In the genomic region with DNA sequence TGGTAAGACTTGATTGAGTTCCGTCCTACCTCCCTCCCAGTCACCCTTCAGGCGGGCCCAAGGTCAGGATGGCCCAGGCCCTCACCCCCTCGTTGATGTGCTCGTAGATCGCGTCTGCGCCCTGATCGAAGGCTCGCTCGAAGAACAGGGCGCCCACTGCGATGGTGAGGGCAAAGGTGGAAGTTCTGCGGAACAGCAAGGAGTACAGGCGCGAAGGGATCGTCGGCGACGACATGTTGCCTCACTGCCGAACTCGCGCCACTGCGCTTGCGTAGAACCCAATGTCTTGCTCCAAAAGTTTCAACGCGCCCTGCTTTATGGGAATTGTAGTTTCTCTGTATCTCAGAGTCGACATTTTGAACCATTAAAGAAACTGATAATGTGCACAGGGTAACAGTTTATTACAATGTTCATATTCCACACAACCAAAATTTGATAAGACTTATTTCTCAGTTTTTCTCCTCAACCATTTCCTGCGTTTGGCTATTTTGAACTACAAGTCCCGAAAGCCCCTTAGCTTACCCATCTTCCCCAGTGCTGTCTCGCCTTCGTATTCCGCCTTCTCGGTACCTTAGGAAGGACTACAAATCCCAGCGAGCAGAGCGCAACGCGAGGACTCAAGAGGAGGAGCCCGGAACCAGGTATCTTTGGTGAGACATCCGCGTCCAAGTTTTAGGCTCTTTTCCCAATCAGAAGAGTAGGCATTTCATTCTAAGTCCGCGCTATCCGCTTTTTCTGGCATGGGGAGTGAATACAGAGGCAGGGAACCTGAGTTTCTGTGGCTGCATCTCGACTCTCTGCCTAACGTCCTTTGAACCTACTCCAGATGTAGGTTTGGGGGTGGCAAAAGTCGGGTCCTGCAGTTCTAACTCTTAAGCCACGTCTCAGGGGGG, we compare ENCODE assay signal across 8 mouse cellular contexts. TPM values are rescaled to one million over a fixed set of nuclear protein-coding genes. Genes with fewer than 3 reads are reported as not detected.
DNase-seq lines count a peak whose midpoint lies in the region; ATAC-seq lines count a peak whose summit lies in the region.

Uqcr10 (minus strand) TSS at position 271 of the 893 bp plus-strand sequence.
Zmat5 (plus strand) TSS at position 607 of the 893 bp plus-strand sequence.

- DNase-seq in WW6 (ENCODE audit: low read depth, low spot score) = peak; percentile 95
- DNase-seq in cerebellum, postnatal 4 days (ENCODE audit: low spot score in 2 of 2) = peak; percentile 78 to 88
- DNase-seq in gastrocnemius, adult 18-20 months (ENCODE audit: low spot score) = peak; percentile 92
- peak; percentile 89 to 91 for DNase-seq in left cerebral cortex, adult 18-20 months (ENCODE audit: low spot score in 2 of 2)
- peak; percentile 93 for DNase-seq in right cerebral cortex, adult 18-20 months
- peak; percentile 61 for DNase-seq in urinary bladder, postnatal 10 days (ENCODE audit: low spot score)

- peak within 1 kb of the TSS; percentile 85 for H3K4me3 ChIP-seq in hindbrain, embryonic 16.5 days (ENCODE audit: low read length)
- H3K4me3 ChIP-seq in macrophage (ENCODE audit: inconsistent target) = peak within 1 kb of the TSS; percentile 96

- peak within 1 kb of the TSS; percentile 80 for H3K27ac ChIP-seq in hindbrain, embryonic 16.5 days (ENCODE audit: low read depth, low read length)
- peak within 1 kb of the TSS; percentile 69 for H3K27ac ChIP-seq in macrophage

- no peaks in the 10 kb centered on the region for H3K9me3 ChIP-seq in hindbrain, embryonic 16.5 days (ENCODE audit: control insufficient read depth, low read length)

- peaks cover 7% of the 10 kb centered on the region for H3K36me3 ChIP-seq in hindbrain, embryonic 16.5 days (ENCODE audit: control insufficient read depth, insufficient read depth, low read length)
- H3K36me3 ChIP-seq in macrophage (ENCODE audit: inconsistent target) = 0 out of 2 replicates have a peak, but pooled peaks cover 7% of the 10 kb centered on the region

- H3K79me2 ChIP-seq in macrophage (ENCODE audit: inconsistent target) = peaks cover 49% of the 10 kb centered on the region

- 0% methylated on average over 47 of the region's 47 CpGs for WGBS in hindbrain, embryonic 16.5 days
- under 1% methylated on average over 47 of the region's 47 CpGs for WGBS in macrophage (ENCODE audit: missing documents)

- H3K4me1 ChIP-seq in hindbrain, embryonic 16.5 days (ENCODE audit: control insufficient read depth, insufficient read depth, low read depth, low read length) = peaks cover 15% of the 10 kb centered on the region

- H3K4me2 ChIP-seq in hindbrain, embryonic 16.5 days (ENCODE audit: low read length) = peak within 1 kb of the TSS; percentile 95

- ATAC-seq in hindbrain, embryonic 16.5 days = peak; percentile 99

- peak within 1 kb of the TSS; percentile 95 for H3K9ac ChIP-seq in hindbrain, embryonic 16.5 days (ENCODE audit: low read depth, low read length)

- H3K27me3 ChIP-seq in hindbrain, embryonic 16.5 days (replicated peaks; ENCODE audit: control insufficient read depth, insufficient read depth, low read length) = no peaks in the 10 kb centered on the region

RNA-seq across cellular contexts. Expression of gene Uqcr10, which starts in this region (rescaled TPM):
- 1,000 to 10,000 TPM in 1 of 2 experiments, 100 to 1,000 TPM in 1; 977 to 1,022 TPM for total RNA-seq in gastrocnemius, adult 18-20 months (2021)
- polyA plus RNA-seq in hindbrain, embryonic 16.5 days (2015; fragmentation: Nextera tagmentation; extraction: Ambion mirVana) = 662 and 774 TPM in 2 replicates
- total RNA-seq in left cerebral cortex, adult 18-20 months (2021) = 100 to 1,000 TPM; 347 to 391 TPM
- 10 to 100 TPM in 9 of 26 experiments, 1 to 10 TPM in 15, not detected in 2; 2.2 to 35.8 (median 6.8) TPM for total RNA-seq in macrophage (2018; cell fraction: chromatin; rRNA removed)
- 100 to 1,000 TPM; 201 to 297 (median 244) TPM for total RNA-seq in macrophage (2018; cell fraction: cytosol; rRNA removed)
- total RNA-seq in macrophage (2018; cell fraction: nucleus; rRNA removed) = 10 to 100 TPM in 25 of 26 experiments, 1 to 10 TPM in 1; 9.3 to 60.2 (median 26.6) TPM
- polyA plus RNA-seq in macrophage (2018) = 160 to 375 TPM (median 326 TPM) in 3 replicates

RNA-seq across cellular contexts. Expression of gene Zmat5, which starts in this region (rescaled TPM):
- total RNA-seq in gastrocnemius, adult 18-20 months (2021) = 10 to 100 TPM; 25.5 to 26.6 TPM
- polyA plus RNA-seq in hindbrain, embryonic 16.5 days (2015; fragmentation: Nextera tagmentation; extraction: Ambion mirVana) = 63.5 and 64.1 TPM in 2 replicates
- total RNA-seq in left cerebral cortex, adult 18-20 months (2021) = 10 to 100 TPM; 25.3 to 28.5 TPM
- 10 to 100 TPM in 9 of 26 experiments, 1 to 10 TPM in 13, not detected in 4; 1.2 to 17.5 (median 9.1) TPM for total RNA-seq in macrophage (2018; cell fraction: chromatin; rRNA removed)
- 10 to 100 TPM; 22.8 to 45.6 (median 36.7) TPM for total RNA-seq in macrophage (2018; cell fraction: cytosol; rRNA removed)
- 10 to 100 TPM in 7 of 26 experiments, 1 to 10 TPM in 19; 3.0 to 15.8 (median 7.5) TPM for total RNA-seq in macrophage (2018; cell fraction: nucleus; rRNA removed)
- polyA plus RNA-seq in macrophage (2018) = 12.8 to 30.5 TPM (median 29.0 TPM) in 3 replicates

Comparison
In these comparisons a context has a peak if more than half of its experiments do, and no peak if none do; other contexts are left out.
1. Peak in every context shown above with its lines: DNase-seq, ATAC-seq, H3K4me3 ChIP-seq and H3K27ac ChIP-seq.